Mouse (Mus musculus): ENCODE results near the gene Rin2.

DNA sequence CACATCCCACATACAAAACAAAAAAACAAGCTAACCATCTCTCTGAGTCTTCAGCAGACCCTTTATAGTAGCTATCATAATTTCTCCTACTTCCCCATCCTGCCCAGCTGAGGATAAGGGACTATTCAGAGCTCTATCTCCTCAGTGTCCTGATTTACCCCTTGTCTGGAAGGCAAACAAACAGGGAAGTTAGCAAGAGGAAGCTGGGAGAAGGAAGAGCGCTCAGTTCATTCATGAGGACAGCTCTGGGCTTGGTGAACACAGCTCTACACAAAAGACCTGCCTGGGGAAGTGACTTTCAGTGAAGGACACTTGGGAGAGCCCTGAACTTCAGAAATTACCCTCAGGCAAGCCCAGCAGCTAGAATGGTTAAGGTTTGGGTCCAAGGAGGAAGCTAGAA, 137.8 kb downstream of the Rin2 start:
- TF ChIP-seq CTCF (IDR thresholded peaks at IDR 0.05; ENCODE audit: control insufficient read depth, insufficient read depth, low read length) = no peak
- TF ChIP-seq POLR2A (IDR thresholded peaks at IDR 0.05; ENCODE audit: borderline replicate concordance, control insufficient read depth, low read depth, low read length) = no peak
